Mouse (Mus musculus): ENCODE data around the gene Fbxw21.
A peak's percentile ranks its signal among the peaks of the same experiment; 100 is the strongest.

The Fbxw21 gene

GRCm38 (mm10) chr9:109111101-109111500, 50.7 kb downstream of the Fbxw21 start:
- DNase-seq (ENCODE audit: low spot score), result no peak

GRCm38 (mm10) chr9:109110240-109110639, 51.6 kb downstream of the Fbxw21 start:
- DNase-seq (ENCODE audit: low spot score), result no peak

GRCm38 (mm10) chr9:109107341-109107740, 54.5 kb downstream of the Fbxw21 start:
- no peak for DNase-seq (ENCODE audit: low spot score)

- DNase-seq (ENCODE audit: low spot score), result no peak
Measured at GRCm38 (mm10) chr9:109105648-109106047, 56.2 kb downstream of the Fbxw21 start.

- no peak for DNase-seq (ENCODE audit: low spot score)
Measured at GRCm38 (mm10) chr9:109105011-109105410, 56.8 kb downstream of the Fbxw21 start.

- no peak for DNase-seq (ENCODE audit: low spot score)
Measured at GRCm38 (mm10) chr9:109104083-109104482, 57.8 kb downstream of the Fbxw21 start.

GRCm38 (mm10) chr9:109103250-109103649, 58.6 kb downstream of the Fbxw21 start:
- DNase-seq (ENCODE audit: low spot score), result no peak

GRCm38 (mm10) chr9:109102541-109102940, 59.3 kb downstream of the Fbxw21 start:
- no peak for DNase-seq (ENCODE audit: low spot score)

- DNase-seq (ENCODE audit: low spot score), result no peak
Measured at GRCm38 (mm10) chr9:109101933-109102445, 59.9 kb downstream of the Fbxw21 start.

- no peak for DNase-seq (ENCODE audit: low spot score)
Measured at GRCm38 (mm10) chr9:109100307-109100928, 61.4 kb downstream of the Fbxw21 start.

- DNase-seq (ENCODE audit: low spot score), result peak; percentile 47
Measured at GRCm38 (mm10) chr9:109098969-109099368, 62.9 kb downstream of the Fbxw21 start.

GRCm38 (mm10) chr9:109098366-109098765, 63.5 kb downstream of the Fbxw21 start:
- no peak for DNase-seq (ENCODE audit: low spot score)

- no peak for DNase-seq (ENCODE audit: low spot score)
Measured at GRCm38 (mm10) chr9:109097831-109098230, 64.0 kb downstream of the Fbxw21 start.

- no peak for DNase-seq (ENCODE audit: low spot score)
Measured at GRCm38 (mm10) chr9:109097291-109097690, 64.5 kb downstream of the Fbxw21 start.

GRCm38 (mm10) chr9:109096856-109097255, 65.0 kb downstream of the Fbxw21 start:
- DNase-seq (ENCODE audit: low spot score), result no peak

GRCm38 (mm10) chr9:109096251-109096661, 65.6 kb downstream of the Fbxw21 start:
- DNase-seq (ENCODE audit: low spot score), result no peak

GRCm38 (mm10) chr9:109095137-109095982, 66.5 kb downstream of the Fbxw21 start, which contains the start of gene Plxnb1:
TSS of gene Plxnb1 (plus strand) at chr9:109095389.
- DNase-seq (ENCODE audit: low spot score), result peak; percentile 61

GRCm38 (mm10) chr9:109094553-109095136, 67.2 kb downstream of the Fbxw21 start:
- DNase-seq (ENCODE audit: low spot score), result no peak

- no peak for DNase-seq (ENCODE audit: low spot score)
Measured at GRCm38 (mm10) chr9:109093786-109094552, 67.9 kb downstream of the Fbxw21 start.

GRCm38 (mm10) chr9:109092799-109093198, 69.0 kb downstream of the Fbxw21 start:
- DNase-seq (ENCODE audit: low spot score), result no peak

GRCm38 (mm10) chr9:109091802-109092201, 70.0 kb downstream of the Fbxw21 start:
- DNase-seq (ENCODE audit: low spot score), result no peak

GRCm38 (mm10) chr9:109090446-109090845, 71.4 kb downstream of the Fbxw21 start:
- DNase-seq (ENCODE audit: low spot score), result no peak
